9 mouse cellular contexts compared by ENCODE assay signal in the genomic region with DNA sequence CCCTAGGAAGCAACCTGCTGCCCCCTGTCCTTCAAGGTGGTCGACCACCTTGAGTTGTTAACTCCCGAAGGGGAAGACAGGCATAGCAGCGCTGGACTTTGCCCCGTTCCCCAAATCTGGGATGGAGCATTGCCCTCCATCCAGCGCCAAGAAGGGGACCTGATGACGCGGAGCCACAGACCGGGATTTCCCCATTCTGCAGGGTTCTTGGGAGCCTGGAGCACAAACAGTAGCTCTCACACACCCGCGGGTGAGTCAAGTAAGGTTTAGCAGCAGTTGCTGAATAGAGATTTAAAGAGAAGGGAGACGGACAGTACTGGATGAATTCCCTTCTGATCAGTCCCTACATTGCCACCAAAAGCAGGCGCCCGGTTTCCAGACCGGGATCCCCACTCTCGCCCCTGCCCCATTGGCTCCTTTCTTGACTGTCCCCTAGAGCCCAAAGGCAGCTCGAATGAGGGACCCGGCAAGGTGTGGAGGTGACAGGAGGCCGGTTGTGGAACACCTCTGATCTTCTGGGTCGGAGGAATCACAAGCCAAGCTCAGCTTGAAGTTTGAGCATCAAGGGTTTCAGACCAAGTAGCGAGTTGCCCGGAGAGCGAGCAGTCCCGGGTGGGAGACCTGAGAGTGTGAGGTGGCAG. TPM values are rescaled to one million over a fixed set of nuclear protein-coding genes. Genes with fewer than 3 reads are reported as not detected.
DNase-seq lines count a peak whose midpoint lies in the region; ATAC-seq and TF ChIP-seq lines count a peak whose summit lies in the region.
"Had no signal": no experiment of that assay in that cellular context is flagged by ENCODE, and none has a peak within 500 bp of the region (broad histone marks: within the 10 kb centered on the region; RNA-seq: fewer than 3 reads in every experiment).

No protein-coding gene starts in this region.

- ATAC-seq in frontal cortex, adult (ENCODE audit: low TSS enrichment) = peak; percentile 58
- no peak for ATAC-seq in embryonic facial prominence, embryonic 15.5 days (ENCODE audit: insufficient number of reproducible peaks, low FRiP score, low TSS enrichment, low read depth)

- H3K4me2 ChIP-seq in embryonic facial prominence, embryonic 15.5 days (replicated peaks) = peak overlapping the region; percentile 90

- 4% methylated on average over 23 of the region's 23 CpGs for WGBS in embryonic facial prominence, embryonic 15.5 days
- WGBS in limb, embryonic 10.5 days = 5% methylated on average over 23 of the region's 23 CpGs

- no peaks in the 10 kb centered on the region for H3K79me3 ChIP-seq in C2C12 (ENCODE audit: low read depth)

- 0 out of 2 replicates have a peak, but pooled peaks cover 9% of the 10 kb centered on the region for H3K4me1 ChIP-seq in embryonic facial prominence, embryonic 15.5 days
- peaks cover 15% of the 10 kb centered on the region for H3K4me1 ChIP-seq in limb, embryonic 10.5 days

- DNase-seq in frontal cortex, postnatal 25 days (ENCODE audit: low spot score in 2 of 2) = no peak
- DNase-seq in limb, embryonic 10.5 days (ENCODE audit: low spot score) = no peak
- DNase-seq in right cerebral cortex, postnatal 25 days = peak; percentile 42
- DNase-seq in spleen, postnatal 14 days (ENCODE audit: low spot score in 2 of 2) = no peak
- DNase-seq in gastrocnemius, adult 18-20 months (ENCODE audit: low spot score) = no peak

- H3K4me3 ChIP-seq in C2C12 (ENCODE audit: insufficient read depth, poor library complexity, severe bottlenecking) = no peak overlapping the region
- H3K4me3 ChIP-seq in embryonic facial prominence, embryonic 15.5 days (replicated peaks) = peak overlapping the region; percentile 52
- H3K4me3 ChIP-seq in limb, embryonic 10.5 days = peak overlapping the region; percentile 60

- H3K9me3 ChIP-seq in embryonic facial prominence, embryonic 15.5 days (replicated peaks) = no peaks in the 10 kb centered on the region
- H3K9me3 ChIP-seq in limb, embryonic 10.5 days (replicated peaks) = no peaks in the 10 kb centered on the region

- TF ChIP-seq CTCF in C2C12 (IDR thresholded peaks at IDR 0.05; ENCODE audit: control insufficient read depth, insufficient read depth, insufficient read length) = no peak

- no peaks in the 10 kb centered on the region for H3K79me2 ChIP-seq in C2C12 (ENCODE audit: control insufficient read depth, insufficient read depth)

- no peaks in the 10 kb centered on the region for H3K27me3 ChIP-seq in C2C12 (ENCODE audit: control insufficient read depth, insufficient read depth, insufficient read length)
- H3K27me3 ChIP-seq in embryonic facial prominence, embryonic 15.5 days = peaks cover 54% of the 10 kb centered on the region
- peaks cover 64% of the 10 kb centered on the region for H3K27me3 ChIP-seq in limb, embryonic 10.5 days (ENCODE audit: low read depth, poor library complexity, severe bottlenecking)

- 0 out of 2 replicates have a peak overlapping the region, but pooled peaks have one; percentile 21 for H3K9ac ChIP-seq in embryonic facial prominence, embryonic 15.5 days

- H3K36me3 ChIP-seq in C2C12 (ENCODE audit: control insufficient read depth, insufficient read depth) = no peaks in the 10 kb centered on the region
- no peaks in the 10 kb centered on the region for H3K36me3 ChIP-seq in embryonic facial prominence, embryonic 15.5 days
- no peaks in the 10 kb centered on the region for H3K36me3 ChIP-seq in limb, embryonic 10.5 days

- no peak overlapping the region for H3K27ac ChIP-seq in embryonic facial prominence, embryonic 15.5 days (replicated peaks)
- peak overlapping the region; percentile 63; the same call in 1 of the 2 replicates for H3K27ac ChIP-seq in limb, embryonic 10.5 days
- H3K27ac ChIP-seq: macrophage had no signal

- peak overlapping the region; percentile 81 for H3ac ChIP-seq in C2C12 (ENCODE audit: control insufficient read depth, insufficient read length, low read depth)

TF ChIP-seq in C2C12, 6 proteins besides CTCF, POLR2A, EP300 and RAD21:
- no peak for TF ChIP-seq MYOD1 (IDR thresholded peaks at IDR 0.05; ENCODE audit: control insufficient read depth, insufficient read length, low read depth)
- no peak for TF ChIP-seq MYOG (IDR thresholded peaks at IDR 0.05; ENCODE audit: control insufficient read depth, extremely low read depth, insufficient read length)
- TF ChIP-seq MAX (IDR thresholded peaks at IDR 0.05) = no peak
- TF ChIP-seq FOSL1 (IDR thresholded peaks at IDR 0.05; ENCODE audit: insufficient read depth, low read length, poor library complexity, severe bottlenecking) = no peak
- TF ChIP-seq CEBPB (IDR thresholded peaks at IDR 0.05; ENCODE audit: low read depth) = no peak
- no peak for TF ChIP-seq USF1 (IDR thresholded peaks at IDR 0.05; ENCODE audit: low read depth)

RNA-seq across cellular contexts. Expression of a gene that starts 0.7 kb away (rescaled TPM):
- polyA plus RNA-seq in C2C12 (2012; fragmentation: generic; extraction: Trizol) = 1.6 TPM
- 1.1 and 1.2 TPM in 2 replicates for polyA plus RNA-seq in embryonic facial prominence, embryonic 15.5 days (2015; fragmentation: Nextera tagmentation; extraction: Ambion mirVana)
- 0.20 and 0.24 TPM in 2 replicates for polyA plus RNA-seq in limb, embryonic 10.5 days (2016; fragmentation: Nextera tagmentation; extraction: Ambion mirVana)
- total RNA-seq in gastrocnemius, adult 18-20 months (2021) = under 1 TPM; 0.16 to 0.28 TPM
- polyA plus RNA-seq: macrophage had no signal
